Mouse (Mus musculus) hindbrain, embryonic 11.5 days (tissue): ENCODE results near the gene Polg. TPM values are rescaled to one million over a fixed set of nuclear protein-coding genes. Genes with fewer than 3 reads are reported as not detected.
A peak's percentile ranks its signal among the peaks of the same experiment; 100 is the strongest.

Experiments
- ATAC-seq: fragments of 200-750 bp; cut with Nextera tagmentation; 2 replicates; pipeline ENCODE4 v1.8.0; 2017; ENCODE audit warnings: mild to moderate bottlenecking, moderate TSS enrichment, moderate library complexity; ENCODE audit not compliant: low FRiP score
- DNase-seq: peaks from one replicate; pipeline ENCODE4 v3.0.0-alpha.2; 2015; ENCODE audit warnings: low spot score
- H3K27ac ChIP-seq: fragments of 300-500 bp; sonication (generic); 2 replicates; pipeline ENCODE4 v1.5.1; 2014; ENCODE audit warnings: mild to moderate bottlenecking, low read depth, low read length
- H3K27me3 ChIP-seq: fragments of 300-500 bp; sonication (generic); 2 replicates; pipeline ENCODE4 v1.6.1; 2014; ENCODE audit warnings: mild to moderate bottlenecking, low read length, moderate library complexity, mixed read lengths; ENCODE audit not compliant: control insufficient read depth, insufficient read depth
- H3K36me3 ChIP-seq: fragments of 300-500 bp; sonication (generic); 2 replicates; pipeline ENCODE4 v1.6.1; 2014; ENCODE audit warnings: mild to moderate bottlenecking, low read length, moderate library complexity, mixed read lengths; ENCODE audit not compliant: control insufficient read depth, insufficient read depth
- H3K4me1 ChIP-seq: fragments of 300-500 bp; sonication (generic); replicated peaks from 2 replicates; pipeline ENCODE4 v1.6.1; 2014; ENCODE audit warnings: low read length, mixed read lengths; ENCODE audit not compliant: control insufficient read depth, insufficient read depth
- H3K4me2 ChIP-seq: fragments of 300-500 bp; sonication (generic); replicated peaks from 2 replicates; pipeline ENCODE4 v1.6.1; 2014; ENCODE audit warnings: mild to moderate bottlenecking, low read depth, low read length
- H3K4me3 ChIP-seq: fragments of 300-500 bp; sonication (generic); 2 replicates; pipeline ENCODE4 v1.5.1; 2014; ENCODE audit warnings: low read depth, low read length
- H3K9ac ChIP-seq: fragments of 300-500 bp; sonication (generic); 2 replicates; pipeline ENCODE4 v1.6.1; 2014; ENCODE audit warnings: low read depth, low read length
- H3K9me3 ChIP-seq: fragments of 300-500 bp; sonication (generic); 2 replicates; pipeline ENCODE4 v1.6.1; 2016; ENCODE audit warnings: low read length; ENCODE audit not compliant: control insufficient read depth
- WGBS: fragments of 180-500 bp; shearing (Covaris S2); extraction: QIAGEN DNeasy Blood & Tissue Kit; methylation state at CpG from one replicate; pipeline ENCODE4 v1.1.7; 2014; 5-methylcytosine and 5-hydroxymethylcytosine counted together
- polyA plus RNA-seq: library from polyadenylated mRNA; unstranded; fragments of >200 nt; fragmentation: Nextera tagmentation; extraction: Ambion mirVana; gene quantifications from 2 replicates; pipeline ENCODE4 v1.2.1, GENCODE M21; 2014

Gene Polg
- polyA plus RNA-seq, 1 experiment from 2014 or later: 22.5 TPM

GRCm38 (mm10) chr7:79499596-79500570 lies 33.7 kb upstream of the Polg start:
- H3K27me3 ChIP-seq: peaks cover 61% of the 10 kb centered on the region
- H3K27ac ChIP-seq: peak overlapping the region; percentile 93
- H3K9me3 ChIP-seq: no peaks in the 10 kb centered on the region
- peak overlapping the region; percentile 96 for H3K4me2 ChIP-seq
- H3K36me3 ChIP-seq: no peaks in the 10 kb centered on the region
- H3K4me3 ChIP-seq: peak overlapping the region; percentile 90
- peaks cover 4% of the 10 kb centered on the region; the same call in 1 of the 2 replicates for H3K4me1 ChIP-seq
- DNase-seq (peak; percentile 82), ATAC-seq (peak; percentile 48)
- H3K9ac ChIP-seq: peak overlapping the region; percentile 99
- under 1% methylated on average over 68 of the region's 72 CpGs for WGBS

GRCm38 (mm10) chr7:79498965-79499595 lies 32.9 kb upstream of the Polg start:
- DNase-seq (peak; percentile 86), ATAC-seq (peak; percentile 42)
- WGBS: under 1% methylated on average over 35 of the region's 35 CpGs
- H3K36me3 ChIP-seq: no peaks in the 10 kb centered on the region
- peak overlapping the region; percentile 99 for H3K9ac ChIP-seq
- H3K27ac ChIP-seq: peak overlapping the region; percentile 93
- no peaks in the 10 kb centered on the region for H3K9me3 ChIP-seq
- peak overlapping the region; percentile 96 for H3K4me2 ChIP-seq
- peaks cover 66% of the 10 kb centered on the region for H3K27me3 ChIP-seq
- peaks cover 4% of the 10 kb centered on the region; the same call in 1 of the 2 replicates for H3K4me1 ChIP-seq
- peak overlapping the region; percentile 90 for H3K4me3 ChIP-seq

- H3K4me1 ChIP-seq: peaks cover 4% of the 10 kb centered on the region; the same call in 1 of the 2 replicates
- no peak for ATAC-seq
These were observed 32.2 kb upstream of the Polg start for GRCm38 (mm10) chr7:79498356-79498755.

GRCm38 (mm10) chr7:79497701-79498115 lies 31.5 kb upstream of the Polg start:
- peak; percentile 66 for ATAC-seq
- no peaks in the 10 kb centered on the region for H3K9me3 ChIP-seq
- peak overlapping the region; percentile 31 for H3K4me2 ChIP-seq
- H3K4me1 ChIP-seq: peaks cover 4% of the 10 kb centered on the region; the same call in 1 of the 2 replicates
- peak overlapping the region; percentile 93 for H3K27ac ChIP-seq
- peak overlapping the region; percentile 90 for H3K4me3 ChIP-seq
- peak overlapping the region; percentile 54 for H3K9ac ChIP-seq
- peaks cover 59% of the 10 kb centered on the region for H3K27me3 ChIP-seq
- DNase-seq: peak; percentile 87
- under 1% methylated on average over 20 of the region's 20 CpGs for WGBS
- no peaks in the 10 kb centered on the region for H3K36me3 ChIP-seq

More at GRCm38 (mm10) chr7:79498356-79498755, 32.2 kb upstream of the Polg start:
- Histone ChIP-seq H3K27ac (peak overlapping the region; percentile 93), H3K4me2 (peak overlapping the region; percentile 31), H3K36me3 (no peaks in the 10 kb centered on the region), H3K9me3 (no peaks in the 10 kb centered on the region), H3K9ac (peak overlapping the region; percentile 54), H3K4me3 (peak overlapping the region; percentile 90), H3K27me3 (peaks cover 64% of the 10 kb centered on the region)
- no peak for DNase-seq
- 2% methylated on average over 6 of the region's 6 CpGs for WGBS

GRCm38 (mm10) chr7:79496816-79497328 lies 30.7 kb upstream of the Polg start:
- H3K36me3 ChIP-seq: no peaks in the 10 kb centered on the region
- H3K27me3 ChIP-seq: peaks cover 51% of the 10 kb centered on the region
- H3K4me1 ChIP-seq: peaks cover 4% of the 10 kb centered on the region; the same call in 1 of the 2 replicates
- peak overlapping the region; percentile 46 for H3K4me2 ChIP-seq
- peak overlapping the region; percentile 93 for H3K27ac ChIP-seq
- H3K4me3 ChIP-seq: peak overlapping the region; percentile 90
- peak overlapping the region; percentile 57 for H3K9ac ChIP-seq
- ATAC-seq (no peak), DNase-seq (peak; percentile 56)
- 5% methylated on average over 9 of the region's 9 CpGs for WGBS
- no peaks in the 10 kb centered on the region for H3K9me3 ChIP-seq

- Histone ChIP-seq H3K27me3 (peaks cover 44% of the 10 kb centered on the region), H3K4me2 (peak overlapping the region; percentile 46), H3K9ac (peak overlapping the region; percentile 57), H3K4me3 (peak overlapping the region; percentile 90), H3K4me1 (peaks cover 4% of the 10 kb centered on the region; the same call in 1 of the 2 replicates), H3K9me3 (no peaks in the 10 kb centered on the region), H3K36me3 (no peaks in the 10 kb centered on the region), H3K27ac (peak overlapping the region; percentile 93)
- peak; percentile 51 for ATAC-seq
- WGBS: under 1% methylated on average over 38 of the region's 38 CpGs
- peak; percentile 96 for DNase-seq
These were observed 30.0 kb upstream of the Polg start for GRCm38 (mm10) chr7:79495988-79496815.

GRCm38 (mm10) chr7:79493915-79494314 lies 27.8 kb upstream of the Polg start:
- Histone ChIP-seq H3K4me2 (no peak overlapping the region), H3K27ac (no peak overlapping the region), H3K9ac (no peak overlapping the region), H3K27me3 (peaks cover 25% of the 10 kb centered on the region), H3K9me3 (no peaks in the 10 kb centered on the region), H3K36me3 (no peaks in the 10 kb centered on the region), H3K4me3 (no peak overlapping the region), H3K4me1 (peaks cover 4% of the 10 kb centered on the region; the same call in 1 of the 2 replicates)
- DNase-seq (peak; percentile 83), ATAC-seq (no peak)
- 6% methylated on average over 8 of the region's 8 CpGs for WGBS

- no peaks in the 10 kb centered on the region for H3K4me1 ChIP-seq
- no peak overlapping the region for H3K9ac ChIP-seq
- no peaks in the 10 kb centered on the region for H3K27me3 ChIP-seq
- no peak for ATAC-seq
- no peak overlapping the region for H3K27ac ChIP-seq
- WGBS: 61% methylated on average over 10 of the region's 10 CpGs
- H3K9me3 ChIP-seq: no peaks in the 10 kb centered on the region
- H3K4me3 ChIP-seq: no peak overlapping the region
- DNase-seq: no peak
- H3K36me3 ChIP-seq: no peaks in the 10 kb centered on the region
- no peak overlapping the region for H3K4me2 ChIP-seq
These were observed 20.4 kb upstream of the Polg start for GRCm38 (mm10) chr7:79486528-79486927.
